Mouse (Mus musculus): ENCODE data around the gene Prkci.

DNA sequence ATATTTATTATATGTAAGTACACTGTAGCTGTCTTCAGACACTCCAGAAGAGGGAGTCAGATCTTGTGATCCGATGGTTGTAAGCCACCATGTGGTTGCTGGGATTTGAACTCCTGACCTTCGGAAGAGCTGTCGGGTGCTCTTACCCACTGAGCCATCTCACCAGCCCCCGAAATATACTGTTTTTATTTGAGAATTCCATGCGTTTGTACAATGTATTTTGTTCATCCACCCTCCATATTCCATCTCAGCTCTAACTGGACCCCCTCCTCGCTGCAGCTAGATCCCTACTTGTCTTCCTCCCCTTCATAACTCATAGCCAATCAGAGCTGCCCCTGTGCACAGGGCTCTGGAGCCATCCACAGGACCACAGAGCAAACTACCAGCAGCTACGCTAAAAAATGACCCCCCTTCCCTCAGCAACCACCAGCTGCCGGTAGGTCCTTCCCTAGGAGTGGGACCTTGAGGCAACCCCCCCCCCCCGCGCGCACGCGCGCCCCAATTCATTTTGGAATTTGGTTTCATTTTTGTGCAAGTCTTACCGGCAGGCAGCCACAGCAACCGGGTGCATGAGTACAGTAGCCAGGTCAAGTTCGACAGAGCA is 60.6 kb downstream of the Prkci start:
- no peak for TF ChIP-seq GATA1 (IDR thresholded peaks at IDR 0.05; ENCODE audit: borderline replicate concordance, low read length)
- TF ChIP-seq FLI1 (IDR thresholded peaks at IDR 0.05; ENCODE audit: low read length): no peak
